Mouse (Mus musculus) embryo, embryonic 9.5 days (tissue): ENCODE data around the gene Gspt1.

ENCODE experiments used
- DNase-seq: peaks from one replicate; pipeline ENCODE4 v3.0.0-alpha.2; 2017; ENCODE audit errors: extremely low spot score

Gene Gspt1

DNA sequence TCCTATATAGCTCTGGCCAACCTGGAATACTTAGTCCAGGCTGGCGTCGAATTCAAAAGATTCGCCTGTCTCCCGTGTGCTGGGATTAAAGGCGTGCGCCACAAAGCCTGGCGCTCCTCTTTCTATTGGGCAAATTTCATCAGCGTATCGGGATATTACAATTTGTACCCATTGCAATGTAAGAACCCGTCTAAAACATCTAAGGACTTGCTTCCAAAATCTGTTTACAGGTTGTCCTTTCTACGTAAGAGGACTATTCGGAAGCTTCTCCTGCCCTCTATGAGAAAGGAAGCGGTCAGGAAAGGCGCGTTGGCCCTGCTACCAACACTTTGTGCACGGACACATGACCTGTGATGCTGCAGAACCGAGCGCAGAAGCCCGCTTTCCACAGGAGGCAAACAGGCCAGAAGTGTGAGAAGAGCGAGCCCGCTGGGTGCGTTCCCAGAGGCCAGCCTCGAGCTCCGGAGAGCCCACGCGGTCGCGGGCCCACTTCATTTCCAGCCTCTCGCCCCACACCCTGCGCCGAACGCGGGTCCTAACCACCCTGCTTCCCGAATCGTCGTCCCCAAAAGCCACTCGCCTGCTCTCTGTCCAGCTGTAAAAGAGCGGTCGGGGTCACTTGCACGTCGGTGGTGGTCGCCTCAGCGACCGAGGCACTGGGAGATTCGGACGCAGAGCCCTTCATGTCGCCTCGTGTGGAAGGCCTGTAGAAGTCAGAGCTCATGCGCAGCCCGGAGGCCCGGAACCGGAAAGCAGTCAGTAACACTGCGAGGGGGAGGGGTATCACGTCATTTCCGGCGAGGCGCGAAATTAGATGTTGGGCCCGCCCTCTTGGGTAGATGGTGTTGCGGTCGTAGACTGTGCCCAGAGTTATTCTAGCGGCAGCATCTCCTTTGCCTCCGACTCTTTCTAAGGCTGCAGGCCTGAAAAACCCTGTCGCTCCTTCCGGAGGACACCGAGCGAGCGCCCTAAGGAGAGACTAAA, 51.3 kb downstream of the Gspt1 start, which contains the start of gene Rsl1d1:
TSS of gene Rsl1d1 (minus strand) at position 761 of the 984 bp plus-strand sequence.
- peak; percentile 96 for DNase-seq

- DNase-seq: no peak
Measured at GRCm38 (mm10) chr16:11201740-11202394, 52.3 kb downstream of the Gspt1 start.

GRCm38 (mm10) chr16:11200247-11200646, 53.9 kb downstream of the Gspt1 start:
- DNase-seq: no peak

GRCm38 (mm10) chr16:11198467-11198866, 55.7 kb downstream of the Gspt1 start:
- DNase-seq: peak; percentile 48

DNA sequence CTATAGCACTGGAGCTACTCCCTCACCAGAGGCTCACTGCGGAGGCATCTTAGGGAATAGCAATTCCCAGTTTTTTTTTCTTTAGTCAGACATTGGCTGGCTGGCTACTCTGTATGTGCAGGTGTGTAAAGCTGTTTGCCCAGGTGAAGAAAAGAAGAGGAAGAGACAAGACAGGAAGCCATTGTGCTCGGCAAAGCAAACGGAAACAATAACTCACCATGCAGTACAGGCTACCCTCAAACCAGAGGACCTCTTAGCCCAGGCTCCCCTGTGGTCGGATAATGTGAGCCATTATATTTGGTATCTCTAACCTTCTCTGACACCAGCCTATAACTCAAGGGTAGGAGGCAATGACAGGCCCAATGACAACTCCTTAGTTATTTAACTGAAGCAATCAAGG, 57.1 kb downstream of the Gspt1 start:
- no peak for DNase-seq

- no peak for DNase-seq
Measured at GRCm38 (mm10) chr16:11193231-11193630, 60.9 kb downstream of the Gspt1 start.

GRCm38 (mm10) chr16:11190150-11190549, 64.0 kb downstream of the Gspt1 start:
- DNase-seq: no peak

DNA sequence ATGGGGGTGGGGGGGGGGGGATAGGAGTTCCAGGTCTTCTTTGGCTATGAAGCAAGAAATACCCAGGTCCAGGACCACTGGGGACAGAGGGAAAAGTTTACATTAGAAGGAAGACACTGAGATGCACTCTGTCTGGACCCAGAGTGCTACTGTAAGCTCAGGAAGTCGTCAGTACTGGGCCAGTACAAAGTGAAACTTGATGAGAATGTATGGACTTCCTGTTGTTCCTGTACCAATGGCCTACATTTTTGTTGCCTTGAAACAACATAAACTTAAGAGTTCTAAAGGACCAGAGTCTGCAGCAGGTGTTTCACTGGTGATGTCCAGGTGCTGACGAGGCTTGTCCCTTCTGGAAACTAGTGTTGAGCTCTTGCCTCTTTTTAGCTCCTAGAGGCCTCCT, 76.7 kb downstream of the Gspt1 start:
- DNase-seq: no peak

- no peak for DNase-seq
Measured at GRCm38 (mm10) chr16:11176884-11177244, 77.3 kb downstream of the Gspt1 start.

DNA sequence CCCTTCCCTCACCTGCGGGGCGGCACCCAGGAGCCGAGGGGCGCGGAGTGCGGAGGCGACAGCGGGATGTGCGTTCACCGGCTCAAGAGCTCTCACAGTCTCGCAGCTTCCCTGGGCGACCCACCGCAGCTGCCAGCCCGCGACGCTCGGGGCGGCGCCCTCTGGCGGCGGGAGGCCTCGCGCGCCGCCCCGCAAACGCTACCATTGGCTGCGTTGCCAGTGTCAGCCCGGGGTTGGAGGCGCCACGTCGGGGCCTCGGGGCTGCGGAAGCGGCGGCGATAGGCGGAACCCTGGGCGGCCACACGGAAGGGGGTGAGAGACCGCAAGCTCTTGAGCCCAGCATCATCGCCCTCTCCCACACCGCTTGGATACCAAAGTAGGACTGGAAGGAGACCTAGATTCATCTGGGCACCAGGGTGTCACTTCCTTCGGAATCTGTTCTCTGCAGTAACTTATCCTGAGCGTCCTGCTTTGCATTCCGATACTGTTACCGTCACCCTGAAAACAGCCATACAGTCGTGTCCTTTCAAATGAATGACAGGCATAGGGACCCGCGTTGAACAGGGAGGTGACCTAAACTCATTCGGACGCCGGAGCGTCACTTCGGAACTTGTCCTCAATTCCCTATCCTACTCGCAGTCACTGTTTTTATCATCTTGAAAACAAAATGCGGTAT, 77.8 kb downstream of the Gspt1 start, which contains the start of gene Zc3h7a:
TSS of gene Zc3h7a (minus strand) at position 186 of the 676 bp plus-strand sequence.
- peak; percentile 91 for DNase-seq

GRCm38 (mm10) chr16:11175489-11176207, 78.5 kb downstream of the Gspt1 start:
- DNase-seq: peak; percentile 71

- DNase-seq: peak; percentile 20
Measured at GRCm38 (mm10) chr16:11175100-11175488, 79.0 kb downstream of the Gspt1 start.

DNA sequence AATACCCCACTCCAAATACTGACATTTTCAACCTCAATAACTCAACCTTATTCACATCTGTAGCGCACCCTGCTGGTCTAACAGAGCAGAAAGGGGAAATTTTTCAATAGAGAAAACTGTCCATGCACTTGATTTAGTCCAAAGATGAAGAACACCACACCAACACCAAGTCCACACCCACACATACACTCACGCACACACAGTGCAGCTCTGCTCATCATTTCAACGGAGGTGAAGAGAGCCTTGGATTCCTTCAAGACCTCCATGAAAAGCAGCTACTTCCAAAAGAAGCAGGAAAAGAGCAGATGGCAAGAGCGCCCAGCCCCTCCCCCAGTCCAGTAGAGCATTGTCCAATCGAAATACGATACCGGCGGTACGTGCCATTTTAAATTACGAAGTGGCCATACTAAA, 79.4 kb downstream of the Gspt1 start:
- DNase-seq: peak; percentile 72

DNA sequence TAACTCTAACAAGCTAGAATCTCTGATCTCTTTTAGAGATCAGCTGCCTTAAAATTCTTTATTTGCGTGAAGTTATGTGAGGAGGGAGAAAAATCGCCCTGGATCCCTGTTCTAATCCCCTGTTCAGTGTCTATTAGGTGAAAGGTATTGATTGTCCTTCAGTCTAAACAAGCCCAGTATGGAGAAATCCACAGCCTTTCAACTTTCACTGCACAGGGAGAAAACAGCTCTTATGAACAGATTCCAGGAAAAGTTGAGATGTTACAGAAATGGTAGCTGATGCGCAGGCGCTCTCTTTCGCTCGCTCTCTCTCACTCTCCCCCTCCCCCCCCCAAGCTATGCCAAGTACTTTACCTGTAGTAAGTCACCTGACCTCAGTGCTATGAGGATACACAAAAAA, 82.4 kb downstream of the Gspt1 start:
- DNase-seq: no peak
